Mouse (Mus musculus) cerebellum, adult 11-12 months (tissue): ENCODE results near the gene Tmsb15a.
"Not testable (repeated sequence)": the region's sequence is repeated elsewhere in the genome, so short reads cannot be mapped to it uniquely, and the experiment has no call there.

Source experiments
- DNase-seq: peaks from one replicate; pipeline ENCODE4 v3.0.0; 2022

Tmsb15a gene

DNA sequence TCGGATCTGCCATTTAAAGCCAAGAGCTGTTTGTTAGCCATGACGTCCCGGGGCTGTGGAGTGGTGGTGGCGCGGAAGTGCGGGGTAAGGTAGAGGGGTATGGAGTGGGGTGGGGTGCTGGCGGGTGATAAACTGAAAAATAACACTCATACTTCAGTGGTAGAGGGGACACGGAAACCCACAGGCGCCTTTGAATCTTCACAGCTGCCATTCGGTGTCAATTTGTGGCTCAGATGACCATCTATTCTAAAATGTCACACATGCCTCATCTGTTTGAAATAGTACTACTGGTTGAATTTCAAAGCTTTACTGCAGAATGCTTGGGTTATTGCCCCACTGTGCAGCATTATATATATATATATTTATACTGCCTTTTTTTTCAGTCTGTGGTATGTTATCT is at the start of gene Tmsb15a:
Gene Tmsb15a, minus strand, starts transcription at position 101 of the 400 bp plus-strand sequence.
- no peak for DNase-seq

GRCm38 (mm10) chrX:135768565-135768964 is 43.5 kb upstream of the Tmsb15a start:
- DNase-seq: no peak

DNA sequence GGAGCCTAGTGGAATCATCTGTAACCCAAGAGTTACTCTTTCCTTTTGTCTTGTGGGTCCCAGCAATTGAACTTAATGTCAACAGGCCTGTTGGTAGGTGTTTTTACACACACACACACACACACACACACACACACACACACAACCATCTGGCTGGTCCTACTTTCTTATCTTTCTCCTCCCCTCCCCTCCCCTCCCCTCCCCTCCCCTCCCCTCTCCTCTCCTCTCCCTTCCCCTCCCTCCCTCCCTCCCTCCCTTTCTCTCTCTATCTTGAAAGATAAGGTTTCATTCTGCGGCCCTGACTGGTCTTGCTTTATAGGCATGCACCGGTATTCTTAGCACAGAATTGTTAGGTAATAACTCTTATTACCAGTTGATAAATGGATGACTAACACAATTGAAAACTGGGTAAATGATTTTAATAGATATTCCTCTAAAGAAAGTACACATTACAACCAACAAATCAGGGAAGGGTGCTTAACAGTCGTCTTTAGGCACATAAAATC is 43.0 kb upstream of the Tmsb15a start:
- DNase-seq: no peak

DNA sequence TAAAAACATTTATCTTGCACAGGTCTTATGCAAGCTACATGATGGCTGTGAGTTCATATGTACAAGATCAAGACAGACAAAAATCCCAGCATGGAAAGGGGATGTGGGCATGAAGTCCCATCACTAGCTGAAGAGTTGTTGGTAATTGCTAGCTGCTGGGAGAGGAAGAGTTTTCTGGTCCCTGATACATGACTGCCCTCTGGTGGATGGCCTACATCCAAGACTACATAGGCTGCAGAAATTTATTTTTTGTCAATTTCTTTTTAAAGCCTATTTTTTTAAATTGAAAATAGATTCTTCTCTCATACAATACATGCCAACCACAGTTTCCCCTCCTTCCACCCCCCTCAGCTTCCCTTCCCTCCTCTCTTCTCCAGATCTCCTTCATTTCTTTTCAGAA is 36.6 kb upstream of the Tmsb15a start:
- DNase-seq: peak; percentile 10

DNA sequence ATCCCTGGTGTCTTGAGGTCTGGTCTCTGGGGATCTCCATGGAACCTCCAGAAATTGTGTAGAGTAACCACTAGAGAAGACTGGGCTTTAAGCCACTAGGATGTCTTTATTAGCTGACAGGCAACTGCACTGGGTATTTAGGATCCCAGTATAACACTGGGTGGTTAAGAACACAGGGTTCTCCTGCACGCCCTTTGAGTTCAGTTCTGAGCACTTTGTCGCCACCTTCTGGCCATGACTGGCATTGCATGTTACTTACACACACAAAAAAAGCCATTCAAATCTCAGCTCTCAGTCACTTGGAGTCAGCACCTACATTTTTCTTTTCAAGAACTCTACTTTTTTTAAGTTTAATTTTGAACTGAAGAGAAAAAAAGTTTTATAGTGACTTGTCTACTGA is 27.8 kb upstream of the Tmsb15a start:
- DNase-seq: peak; percentile 32

GRCm38 (mm10) chrX:135745376-135745775 is 20.3 kb upstream of the Tmsb15a start:
- not testable (repeated sequence) for DNase-seq

DNA sequence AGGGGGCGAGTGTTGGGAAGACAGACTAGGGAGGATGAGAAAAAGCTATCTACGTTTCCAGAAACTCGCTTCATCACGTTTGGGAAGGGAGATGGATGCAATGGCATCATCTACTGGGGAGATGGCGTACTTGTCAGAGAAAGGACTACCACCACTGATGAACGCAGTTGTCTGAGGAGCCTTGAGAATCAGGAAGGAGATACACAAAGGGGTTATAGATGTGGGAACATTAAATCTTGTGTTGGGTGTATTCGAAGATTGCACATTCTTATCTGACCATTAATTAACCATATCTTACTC is 17.9 kb upstream of the Tmsb15a start:
- DNase-seq: no peak

DNA sequence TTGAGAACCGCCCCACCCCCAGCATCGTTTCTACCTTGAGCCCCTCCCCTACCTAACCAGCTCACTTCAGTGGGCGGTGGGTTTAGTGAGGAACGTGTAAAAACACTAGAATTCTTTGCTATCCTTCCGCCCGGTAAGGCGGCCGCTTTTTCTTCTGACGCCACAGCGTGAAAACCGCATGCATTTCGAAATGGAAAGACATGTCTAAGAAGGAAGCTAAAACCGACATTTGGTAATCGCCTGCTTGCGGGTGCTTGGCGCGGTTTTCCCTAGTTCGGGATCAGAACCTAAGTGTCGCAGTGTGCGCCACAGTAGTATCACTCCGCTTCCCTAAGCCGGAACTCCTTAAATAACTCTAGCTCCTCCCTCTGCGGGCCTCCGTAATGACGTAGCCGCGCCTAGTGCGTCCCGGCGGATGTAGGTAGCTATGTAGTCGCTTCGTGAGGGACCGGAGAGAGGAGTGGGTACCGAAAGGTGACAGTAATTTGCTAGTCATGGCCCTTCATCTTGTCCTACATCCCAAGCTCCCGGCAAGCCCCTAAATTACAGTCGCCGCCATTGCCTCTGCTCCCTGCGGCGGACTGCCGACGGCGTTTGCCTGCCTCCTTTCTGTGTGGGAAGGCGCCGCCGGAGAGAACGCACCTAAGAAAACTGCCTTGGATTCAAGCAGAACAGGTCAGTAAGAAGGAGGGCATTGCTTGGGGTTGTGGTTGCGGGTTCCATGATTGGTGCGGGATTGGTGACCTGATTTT is 17.4 kb upstream of the Tmsb15a start, which contains the start of the genes Armcx5 and Gprasp1:
Gene Armcx5, plus strand, starts transcription at position 430 of the 752 bp plus-strand sequence.
Gene Gprasp1, plus strand, starts transcription at position 430 of the 752 bp plus-strand sequence.
- DNase-seq: peak; percentile 91

DNA sequence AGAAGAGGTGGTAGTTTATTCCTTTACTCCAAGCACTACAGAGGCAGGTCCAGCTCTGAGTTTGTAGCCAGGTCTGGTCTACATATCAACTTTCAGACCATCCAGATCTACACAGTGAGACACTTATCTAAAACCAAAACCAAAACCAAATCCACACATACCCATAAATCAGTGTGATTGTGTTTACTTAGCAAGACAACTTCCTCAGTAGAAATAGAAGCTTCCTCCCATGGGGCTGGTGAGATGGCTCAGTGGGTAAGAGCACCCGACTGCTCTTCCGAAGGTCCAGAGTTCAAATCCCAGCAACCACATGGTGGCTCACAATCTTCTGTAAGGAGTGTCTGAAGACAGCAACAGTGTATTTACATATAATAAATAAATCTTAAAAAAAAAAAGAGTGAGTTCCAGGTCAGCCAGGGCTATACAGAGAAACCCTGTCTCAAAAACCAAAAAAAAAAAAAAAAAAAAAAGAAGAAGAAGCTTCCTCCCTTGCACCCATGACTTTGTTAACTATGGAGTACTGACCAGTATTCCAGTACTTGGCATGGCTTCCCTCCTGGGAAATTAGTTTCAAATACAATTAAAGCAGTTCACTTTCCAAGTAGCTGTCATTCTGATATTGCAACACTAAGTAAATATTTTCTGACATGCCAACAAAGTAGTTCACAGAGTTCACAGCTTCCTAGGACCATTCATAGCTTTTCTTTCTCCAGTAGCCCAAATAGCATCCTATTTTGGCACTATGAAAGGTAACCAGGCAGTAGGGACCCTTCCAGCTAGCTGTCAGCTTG is 13.9 kb upstream of the Tmsb15a start:
- DNase-seq: no peak

DNA sequence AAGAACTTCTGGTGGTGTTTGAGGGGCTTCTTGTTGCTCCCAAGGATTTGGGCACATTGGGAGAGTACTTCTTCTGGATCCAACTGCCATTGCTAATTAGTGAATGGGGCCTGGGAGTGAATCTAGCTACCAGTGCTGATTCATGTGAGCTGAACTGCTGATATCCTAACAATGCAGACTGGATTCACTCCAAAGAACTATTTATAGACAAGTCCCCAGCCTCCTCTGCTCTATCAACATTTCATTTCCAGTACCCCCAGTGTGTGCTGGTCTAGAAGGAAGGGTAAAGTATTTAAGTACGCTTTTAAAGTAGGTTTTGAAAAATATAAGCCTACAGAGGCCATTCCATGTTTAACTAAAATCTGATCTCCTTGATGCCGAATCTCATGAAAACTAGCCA is 12.2 kb downstream of the Tmsb15a start:
- DNase-seq: no peak

DNA sequence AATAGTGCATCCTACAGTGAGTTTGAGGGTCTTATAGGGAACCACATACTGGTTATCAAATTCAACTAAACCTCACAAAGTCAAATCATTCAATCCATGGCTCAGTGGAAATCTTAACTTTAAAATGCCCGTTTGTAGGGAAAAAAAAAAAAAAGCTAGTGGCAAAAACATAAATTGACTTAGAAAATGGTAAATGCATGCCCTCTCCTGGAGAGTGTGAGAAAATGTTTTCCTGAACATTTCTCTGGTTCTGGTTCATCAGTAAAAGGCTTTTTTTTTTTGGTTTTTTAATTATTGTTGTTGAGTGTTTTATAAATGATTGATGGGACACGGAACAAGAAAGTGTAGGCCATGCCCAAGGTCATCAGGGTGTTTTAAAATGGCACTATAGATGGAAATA is 20.7 kb downstream of the Tmsb15a start:
- DNase-seq: no peak

- DNase-seq: no peak
Observed at GRCm38 (mm10) chrX:135703111-135703510, 21.9 kb downstream of the Tmsb15a start.

- no peak for DNase-seq
Observed at GRCm38 (mm10) chrX:135693633-135694032, 31.4 kb downstream of the Tmsb15a start, which contains the start of gene Tcp11x2. Tcp11x2 (minus strand) TSS chrX:135693790.

GRCm38 (mm10) chrX:135687802-135688201 is 37.3 kb downstream of the Tmsb15a start:
- DNase-seq: peak; percentile 3

- DNase-seq: no peak
Observed at GRCm38 (mm10) chrX:135681858-135682257, 43.2 kb downstream of the Tmsb15a start.
